Mouse (Mus musculus): ENCODE measurements around the gene Nfasc.

DNA sequence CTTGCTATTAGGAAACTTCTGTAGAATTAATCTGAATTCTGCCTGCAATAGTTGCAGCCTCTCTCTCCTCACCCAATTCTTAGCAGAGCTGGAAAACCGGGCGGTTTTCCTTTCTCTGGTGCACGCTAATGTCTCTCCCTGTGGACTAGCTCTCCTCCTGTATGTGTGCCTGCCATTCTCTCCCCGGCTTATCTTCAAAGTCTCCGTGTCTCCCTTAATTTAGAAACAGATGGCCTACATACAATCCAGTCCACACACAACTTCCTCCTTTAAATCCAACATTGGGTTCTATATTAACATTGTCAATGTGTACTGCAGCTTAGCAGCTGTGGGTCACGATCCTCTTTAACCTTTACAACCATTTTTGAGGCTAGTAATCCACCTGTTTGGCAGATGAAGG, 116.6 kb downstream of the Nfasc start:
- TF ChIP-seq CTCF (IDR thresholded peaks at IDR 0.05; ENCODE audit: borderline replicate concordance, control insufficient read depth, extremely low read depth, insufficient read depth, low read length, poor library complexity) (no peak), POLR2A (IDR thresholded peaks at IDR 0.05; ENCODE audit: control insufficient read depth, extremely low read depth, insufficient read depth, low read length, poor library complexity) (no peak)

Data from thymus, adult 2 months (tissue).